Mouse (Mus musculus): ENCODE data around the gene Adgrg4. TPM values are rescaled to one million over a fixed set of nuclear protein-coding genes. Genes with fewer than 3 reads are reported as not detected.

Gene Adgrg4
- polyA plus RNA-seq (2016; fragmentation: Nextera tagmentation; extraction: Ambion mirVana): not detected in 2 replicates

GRCm38 (mm10) chrX:56869863-56870262 lies at the start of gene Adgrg4:
Adgrg4 (plus strand) TSS chrX:56870163.
- Histone ChIP-seq H3K27me3 (ENCODE audit: low read depth, poor library complexity, severe bottlenecking) (no peaks in the 10 kb centered on the region), H3K4me3 (no peak within 1 kb of the TSS), H3K27ac (replicated peaks) (no peak within 1 kb of the TSS), H3K36me3 (no peaks in the 10 kb centered on the region), H3K9me3 (replicated peaks) (no peaks in the 10 kb centered on the region), H3K4me1 (no peaks in the 10 kb centered on the region)
- WGBS: 85% methylated on average over 2 of the region's 2 CpGs
- DNase-seq (ENCODE audit: low spot score): no peak

GRCm38 (mm10) chrX:56821765-56822603 lies 48.0 kb upstream of the Adgrg4 start, which contains the start of gene Map7d3:
Map7d3 (minus strand) TSS chrX:56822326.
- Histone ChIP-seq H3K9me3 (replicated peaks) (no peaks in the 10 kb centered on the region), H3K36me3 (peaks cover 7% of the 10 kb centered on the region; the same call in 1 of the 2 replicates), H3K27me3 (ENCODE audit: low read depth, poor library complexity, severe bottlenecking) (no peaks in the 10 kb centered on the region), H3K4me1 (0 out of 2 replicates have a peak, but pooled peaks cover 7% of the 10 kb centered on the region), H3K4me3 (peak within 1 kb of the TSS; percentile 60), H3K27ac (replicated peaks) (peak within 1 kb of the TSS; percentile 67)
- WGBS: 15% methylated on average over 35 of the region's 35 CpGs
- peak; percentile 41 for DNase-seq (ENCODE audit: low spot score)

GRCm38 (mm10) chrX:56827492-56827891 lies 42.5 kb upstream of the Adgrg4 start:
- no peaks in the 10 kb centered on the region for H3K27me3 ChIP-seq (ENCODE audit: low read depth, poor library complexity, severe bottlenecking)
- H3K27ac ChIP-seq (replicated peaks): no peak overlapping the region
- no peaks in the 10 kb centered on the region for H3K4me1 ChIP-seq
- H3K4me3 ChIP-seq: no peak overlapping the region
- DNase-seq (ENCODE audit: low spot score): no peak
- WGBS: 75% methylated on average over 6 of the region's 6 CpGs
- no peaks in the 10 kb centered on the region for H3K9me3 ChIP-seq (replicated peaks)
- no peaks in the 10 kb centered on the region for H3K36me3 ChIP-seq

GRCm38 (mm10) chrX:56835842-56836241 lies 34.1 kb upstream of the Adgrg4 start:
- Histone ChIP-seq H3K36me3 (no peaks in the 10 kb centered on the region), H3K9me3 (replicated peaks) (no peaks in the 10 kb centered on the region), H3K27me3 (ENCODE audit: low read depth, poor library complexity, severe bottlenecking) (no peaks in the 10 kb centered on the region), H3K4me3 (no peak overlapping the region), H3K27ac (replicated peaks) (no peak overlapping the region), H3K4me1 (no peaks in the 10 kb centered on the region)
- WGBS: 89% methylated on average over 6 of the region's 6 CpGs
- no peak for DNase-seq (ENCODE audit: low spot score)

GRCm38 (mm10) chrX:56839369-56839768 lies 30.6 kb upstream of the Adgrg4 start:
- Histone ChIP-seq H3K4me1 (no peaks in the 10 kb centered on the region), H3K9me3 (replicated peaks) (no peaks in the 10 kb centered on the region), H3K4me3 (no peak overlapping the region), H3K36me3 (no peaks in the 10 kb centered on the region), H3K27ac (replicated peaks) (no peak overlapping the region), H3K27me3 (ENCODE audit: low read depth, poor library complexity, severe bottlenecking) (no peaks in the 10 kb centered on the region)
- DNase-seq (ENCODE audit: low spot score): peak; percentile 14

GRCm38 (mm10) chrX:56841255-56841654 lies 28.7 kb upstream of the Adgrg4 start:
- H3K4me3 ChIP-seq: no peak overlapping the region
- H3K27me3 ChIP-seq (ENCODE audit: low read depth, poor library complexity, severe bottlenecking): no peaks in the 10 kb centered on the region
- no peak overlapping the region for H3K27ac ChIP-seq (replicated peaks)
- no peaks in the 10 kb centered on the region for H3K4me1 ChIP-seq
- WGBS: 74% methylated on average over 5 of the region's 5 CpGs
- no peak for DNase-seq (ENCODE audit: low spot score)
- H3K9me3 ChIP-seq (replicated peaks): no peaks in the 10 kb centered on the region
- H3K36me3 ChIP-seq: no peaks in the 10 kb centered on the region

- Histone ChIP-seq H3K4me3 (no peak overlapping the region), H3K4me1 (no peaks in the 10 kb centered on the region), H3K9me3 (replicated peaks) (no peaks in the 10 kb centered on the region; the same call in none of the 2 replicates), H3K27me3 (ENCODE audit: low read depth, poor library complexity, severe bottlenecking) (no peaks in the 10 kb centered on the region), H3K27ac (replicated peaks) (no peak overlapping the region), H3K36me3 (no peaks in the 10 kb centered on the region)
- no peak for DNase-seq (ENCODE audit: low spot score)
- 80% methylated on average over 2 of the region's 2 CpGs for whole genome bisulfite sequencing
Observed at GRCm38 (mm10) chrX:57012891-57013290, 142.9 kb downstream of the Adgrg4 start.

- no peak within 1 kb of the TSS for H3K4me3 ChIP-seq
- no peak within 1 kb of the TSS for H3K27ac ChIP-seq (replicated peaks)
- 84% methylated on average over 5 of the region's 5 CpGs for WGBS
Observed at GRCm38 (mm10) chrX:57042774-57043173, 172.8 kb downstream of the Adgrg4 start, which contains the start of gene Brs3. Brs3 (plus strand) TSS chrX:57043074.

GRCm38 (mm10) chrX:57043869-57044268 lies 173.9 kb downstream of the Adgrg4 start:
- Histone ChIP-seq H3K27me3 (ENCODE audit: low read depth, poor library complexity, severe bottlenecking) (no peaks in the 10 kb centered on the region), H3K4me1 (no peaks in the 10 kb centered on the region), H3K4me3 (no peak overlapping the region), H3K9me3 (replicated peaks) (no peaks in the 10 kb centered on the region), H3K36me3 (no peaks in the 10 kb centered on the region), H3K27ac (replicated peaks) (no peak overlapping the region)
- 83% methylated on average over 6 of the region's 6 CpGs for WGBS
- DNase-seq (ENCODE audit: low spot score): no peak

More at GRCm38 (mm10) chrX:57042774-57043173, 172.8 kb downstream of the Adgrg4 start, which contains the start of gene Brs3:
- Histone ChIP-seq H3K36me3 (no peaks in the 10 kb centered on the region), H3K9me3 (replicated peaks) (no peaks in the 10 kb centered on the region), H3K27me3 (ENCODE audit: low read depth, poor library complexity, severe bottlenecking) (no peaks in the 10 kb centered on the region), H3K4me1 (no peaks in the 10 kb centered on the region)
- no peak for DNase-seq (ENCODE audit: low spot score)

Other genes starting within 250 kb of the Adgrg4 start
- gene Fhl1, start 138.4 kb upstream of the Adgrg4 start, polyA plus RNA-seq (2016; fragmentation: Nextera tagmentation; extraction: Ambion mirVana): 83.1 and 106 TPM in 2 replicates
- gene Map7d3, start 47.8 kb upstream of the Adgrg4 start, polyA plus RNA-seq (2016; fragmentation: Nextera tagmentation; extraction: Ambion mirVana): 2.5 and 3.4 TPM in 2 replicates
- gene Brs3, start 172.9 kb downstream of the Adgrg4 start, polyA plus RNA-seq (2016; fragmentation: Nextera tagmentation; extraction: Ambion mirVana): not detected in 2 replicates
- gene Htatsf1, start 183.4 kb downstream of the Adgrg4 start, polyA plus RNA-seq (2016; fragmentation: Nextera tagmentation; extraction: Ambion mirVana): 79.3 and 83.8 TPM in 2 replicates
- 0.07 and 0.10 TPM in 2 replicates for gene Vgll1, start 217.9 kb downstream of the Adgrg4 start, polyA plus RNA-seq (2016; fragmentation: Nextera tagmentation; extraction: Ambion mirVana)